In the genomic region with DNA sequence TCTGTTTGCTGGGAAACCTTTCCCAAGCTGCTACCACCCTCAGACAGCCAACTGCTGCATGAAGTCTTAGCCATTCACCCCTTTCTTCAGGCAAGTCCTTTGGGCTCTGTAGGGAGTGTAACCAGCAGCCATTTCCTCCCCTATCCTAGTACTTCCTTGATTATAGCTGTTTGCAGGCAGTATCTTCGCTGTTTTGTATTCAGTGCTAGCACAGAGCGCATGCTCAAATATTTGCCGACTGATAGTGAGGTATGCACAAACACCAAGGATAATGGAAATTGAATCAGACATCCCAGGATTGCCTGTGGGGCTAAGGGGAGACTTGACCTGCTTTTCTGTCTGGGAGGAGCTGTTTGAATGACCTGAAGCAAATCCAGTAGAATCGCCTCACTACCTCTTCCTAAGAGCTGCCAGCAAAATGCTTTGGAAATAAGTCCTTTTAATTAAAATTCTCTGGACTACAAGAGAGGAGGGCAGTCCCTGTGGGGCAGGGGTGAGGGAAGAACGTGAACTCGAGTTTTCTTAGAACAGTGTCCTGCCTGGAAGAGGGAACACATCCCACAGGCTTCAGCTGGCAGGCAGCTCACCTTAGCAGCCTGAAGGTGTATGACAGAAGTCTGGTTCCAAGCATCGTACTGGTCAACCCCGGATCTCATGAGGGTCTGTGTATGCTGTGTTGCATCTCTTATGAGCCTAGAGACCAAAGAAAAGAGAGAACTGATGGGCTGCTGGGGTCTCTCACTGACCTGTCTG, we compare ENCODE assay signal across 12 mouse cellular contexts. TPM values are rescaled to one million over a fixed set of nuclear protein-coding genes. Genes with fewer than 3 reads are reported as not detected.
DNase-seq lines count a peak whose midpoint lies in the region; ATAC-seq and TF ChIP-seq lines count a peak whose summit lies in the region.
"Had no signal": no experiment of that assay in that cellular context is flagged by ENCODE, and none has a peak within 500 bp of the region (broad histone marks: within the 10 kb centered on the region; RNA-seq: fewer than 3 reads in every experiment).

No protein-coding gene starts in this region.

- TF ChIP-seq POLR2A in brain, embryonic 14.5 days (IDR thresholded peaks at IDR 0.05; ENCODE audit: borderline replicate concordance, extremely low read depth, insufficient read depth, insufficient read length, poor library complexity, severe bottlenecking): no peak

- no peak overlapping the region for H3K4me2 ChIP-seq in liver, embryonic 13.5 days
- no peak overlapping the region for H3K4me2 ChIP-seq in neural tube, embryonic 13.5 days
- H3K4me2 ChIP-seq: embryonic facial prominence, embryonic 15.5 days; hindbrain, embryonic 12.5 days had no signal

- TF ChIP-seq CTCF in brain, embryonic 14.5 days (IDR thresholded peaks at IDR 0.05; ENCODE audit: borderline replicate concordance, extremely low read depth, insufficient read depth, insufficient read length): no peak

- no peaks in the 10 kb centered on the region for H3K9me3 ChIP-seq in liver, embryonic 13.5 days (replicated peaks)
- H3K9me3 ChIP-seq in neural tube, embryonic 13.5 days: no peaks in the 10 kb centered on the region
- no peaks in the 10 kb centered on the region for H3K9me3 ChIP-seq in limb, embryonic 10.5 days (replicated peaks)
- H3K9me3 ChIP-seq: embryonic facial prominence, embryonic 15.5 days; hindbrain, embryonic 12.5 days had no signal

- no peak overlapping the region for H3K9ac ChIP-seq in liver, embryonic 13.5 days
- 0 out of 2 replicates have a peak overlapping the region, but pooled peaks have one; percentile 26 for H3K9ac ChIP-seq in neural tube, embryonic 13.5 days
- H3K9ac ChIP-seq: embryonic facial prominence, embryonic 15.5 days; forebrain, postnatal 0 days; hindbrain, embryonic 12.5 days had no signal

- no peak overlapping the region for H3K4me3 ChIP-seq in liver, embryonic 13.5 days (replicated peaks)
- H3K4me3 ChIP-seq in neural tube, embryonic 13.5 days: no peak overlapping the region
- no peak overlapping the region for H3K4me3 ChIP-seq in limb, embryonic 10.5 days
- H3K4me3 ChIP-seq: embryonic facial prominence, embryonic 15.5 days; hindbrain, embryonic 12.5 days had no signal

- WGBS in liver, embryonic 13.5 days (ENCODE audit: insufficient replicate concordance): 61% methylated on average over 8 of the region's 8 CpGs
- WGBS in neural tube, embryonic 13.5 days: 84% methylated on average over 8 of the region's 8 CpGs
- 79% methylated on average over 8 of the region's 8 CpGs for WGBS in limb, embryonic 10.5 days

- peaks cover 11% of the 10 kb centered on the region for H3K4me1 ChIP-seq in liver, embryonic 13.5 days (replicated peaks)
- H3K4me1 ChIP-seq in neural tube, embryonic 13.5 days (replicated peaks): no peaks in the 10 kb centered on the region
- 0 out of 2 replicates have a peak, but pooled peaks cover 6% of the 10 kb centered on the region for H3K4me1 ChIP-seq in limb, embryonic 10.5 days
- H3K4me1 ChIP-seq: embryonic facial prominence, embryonic 15.5 days; hindbrain, embryonic 12.5 days had no signal

- ATAC-seq in liver, embryonic 13.5 days (ENCODE audit: low read depth): no peak
- ATAC-seq in neural tube, embryonic 13.5 days (ENCODE audit: low read depth): no peak
- ATAC-seq: CD4-positive, CD25-positive, alpha-beta regulatory T cell, adult 4 months had no signal

- no peaks in the 10 kb centered on the region for H3K27me3 ChIP-seq in liver, embryonic 13.5 days
- H3K27me3 ChIP-seq in neural tube, embryonic 13.5 days: no peaks in the 10 kb centered on the region
- H3K27me3 ChIP-seq in limb, embryonic 10.5 days (ENCODE audit: low read depth, poor library complexity, severe bottlenecking): no peaks in the 10 kb centered on the region
- H3K27me3 ChIP-seq: embryonic facial prominence, embryonic 15.5 days; hindbrain, embryonic 12.5 days had no signal

- peak overlapping the region; percentile 75 for H3K27ac ChIP-seq in liver, embryonic 13.5 days
- H3K27ac ChIP-seq in neural tube, embryonic 13.5 days (replicated peaks): no peak overlapping the region
- no peak overlapping the region for H3K27ac ChIP-seq in limb, embryonic 10.5 days
- H3K27ac ChIP-seq: embryonic facial prominence, embryonic 15.5 days; hindbrain, embryonic 12.5 days had no signal

- peak; percentile 27 for DNase-seq in kidney, adult 11 months
- no peak for DNase-seq in kidney, postnatal 10 days
- peak; percentile 33 for DNase-seq in brain, embryonic 14.5 days (ENCODE audit: low read depth)
- DNase-seq in liver, embryonic 13.5 days: no peak
- DNase-seq in cerebellum, postnatal 36 days: no peak
- no peak for DNase-seq in limb, embryonic 10.5 days (ENCODE audit: low spot score)

- H3K36me3 ChIP-seq in liver, embryonic 13.5 days: no peaks in the 10 kb centered on the region
- H3K36me3 ChIP-seq in neural tube, embryonic 13.5 days: no peaks in the 10 kb centered on the region
- H3K36me3 ChIP-seq in limb, embryonic 10.5 days: no peaks in the 10 kb centered on the region
- H3K36me3 ChIP-seq: embryonic facial prominence, embryonic 15.5 days; hindbrain, embryonic 12.5 days had no signal

RNA-seq across cellular contexts. Expression of gene Acox2, which starts 15.8 kb away (rescaled TPM):
- not detected in 2 replicates for polyA plus RNA-seq in brain, embryonic 14.5 days (2012; rRNA removed)
- polyA plus RNA-seq in liver, embryonic 13.5 days (2015; fragmentation: Nextera tagmentation; extraction: Ambion mirVana): 9.8 and 12.1 TPM in 2 replicates
- polyA plus RNA-seq in neural tube, embryonic 13.5 days (2015; fragmentation: Nextera tagmentation; extraction: Ambion mirVana): 0.36 TPM in 1 of 2 replicates, not detected in the other
- 0.11 TPM in 1 of 2 replicates, not detected in the other for polyA plus RNA-seq in limb, embryonic 10.5 days (2016; fragmentation: Nextera tagmentation; extraction: Ambion mirVana)
- polyA plus RNA-seq: CD4-positive, CD25-positive, alpha-beta regulatory T cell, adult 4 months; limb, embryonic 11.5 days had no signal

RNA-seq across cellular contexts. Expression of gene Kctd6, which starts 29.4 kb away (rescaled TPM):
- 15.0 and 16.9 TPM in 2 replicates for polyA plus RNA-seq in brain, embryonic 14.5 days (2012; rRNA removed)
- polyA plus RNA-seq in liver, embryonic 13.5 days (2015; fragmentation: Nextera tagmentation; extraction: Ambion mirVana): 3.8 and 4.9 TPM in 2 replicates
- polyA plus RNA-seq in neural tube, embryonic 13.5 days (2015; fragmentation: Nextera tagmentation; extraction: Ambion mirVana): 14.5 and 18.7 TPM in 2 replicates
- polyA plus RNA-seq in limb, embryonic 10.5 days (2016; fragmentation: Nextera tagmentation; extraction: Ambion mirVana): 8.5 and 9.7 TPM in 2 replicates

Comparison
In these comparisons a context has a peak if more than half of its experiments do, and no peak if none do; other contexts are left out.
1. DNase-seq: peak in kidney, adult 11 months (single experiment) and brain, embryonic 14.5 days (single experiment); none in kidney, postnatal 10 days (single experiment), liver, embryonic 13.5 days (single experiment), cerebellum, postnatal 36 days (0 of 2) and limb, embryonic 10.5 days (single experiment).